Mouse (Mus musculus) layer of hippocampus, postnatal 10 days (tissue): ENCODE data around the gene Ndst2. TPM values are rescaled to one million over a fixed set of nuclear protein-coding genes. Genes with fewer than 3 reads are reported as not detected.

ENCODE experiments used
- microRNA-seq, 2 experiments: library from miRNA; unstranded; fragments of <30 nt; microRNA quantifications; one replicate each; pipeline ENCODE4 v1.2.0; 2021
- total RNA-seq, 2 experiments: library from RNA; stranded (reverse); gene quantifications; 2 replicates each; pipeline ENCODE4 v1.2.3; 2021

The Ndst2 gene
- total RNA-seq, 2 experiments from 2014 or later: 17.9 to 19.4 TPM

Small RNA genes lying within 50 kb of the gene (microRNA-seq; reads per million reads assigned to microRNA genes)
- gene Mir6946: 0.20 to 0.89 reads per million in 2 experiments

Other genes starting within 250 kb of the Ndst2 start
- gene Mss51, start 237.7 kb downstream of the Ndst2 start, total RNA-seq: 1 to 10 TPM; 1.7 to 1.8 TPM
- gene Ppp3cb, start 188.0 kb downstream of the Ndst2 start, total RNA-seq: 100 to 1,000 TPM; 397 to 418 TPM
- gene Usp54, start 93.5 kb downstream of the Ndst2 start, total RNA-seq: 10 to 100 TPM; 27.8 to 29.2 TPM
- under 1 TPM in 1 of 2 experiments, not detected in 1; 0.39 TPM for gene Myoz1, start 78.0 kb downstream of the Ndst2 start, total RNA-seq
- gene Synpo2l, start 66.2 kb downstream of the Ndst2 start, total RNA-seq: under 1 TPM; 0.21 to 0.29 TPM
- gene Sec24c, start 60.3 kb downstream of the Ndst2 start, total RNA-seq: 100 to 1,000 TPM; 108 to 109 TPM
- gene Fut11, start 39.6 kb downstream of the Ndst2 start, total RNA-seq: 10 to 100 TPM; 19.5 TPM
- 10 to 100 TPM; 57.7 to 61.3 TPM for gene Chchd1, start 31.6 kb downstream of the Ndst2 start, total RNA-seq
- gene Zswim8, start 27.0 kb downstream of the Ndst2 start, total RNA-seq: 100 to 1,000 TPM; 132 to 152 TPM
- 100 to 1,000 TPM; 201 to 207 TPM for gene Camk2g, start 59.5 kb upstream of the Ndst2 start, total RNA-seq
- 1 to 10 TPM; 4.3 to 4.6 TPM for gene Plau, start 102.1 kb upstream of the Ndst2 start, total RNA-seq
- 10 to 100 TPM; 34.4 to 40.2 TPM for gene Vcl, start 194.8 kb upstream of the Ndst2 start, total RNA-seq